Mouse (Mus musculus): Measurements from ENCODE around the gene Pik3r5.

DNA sequence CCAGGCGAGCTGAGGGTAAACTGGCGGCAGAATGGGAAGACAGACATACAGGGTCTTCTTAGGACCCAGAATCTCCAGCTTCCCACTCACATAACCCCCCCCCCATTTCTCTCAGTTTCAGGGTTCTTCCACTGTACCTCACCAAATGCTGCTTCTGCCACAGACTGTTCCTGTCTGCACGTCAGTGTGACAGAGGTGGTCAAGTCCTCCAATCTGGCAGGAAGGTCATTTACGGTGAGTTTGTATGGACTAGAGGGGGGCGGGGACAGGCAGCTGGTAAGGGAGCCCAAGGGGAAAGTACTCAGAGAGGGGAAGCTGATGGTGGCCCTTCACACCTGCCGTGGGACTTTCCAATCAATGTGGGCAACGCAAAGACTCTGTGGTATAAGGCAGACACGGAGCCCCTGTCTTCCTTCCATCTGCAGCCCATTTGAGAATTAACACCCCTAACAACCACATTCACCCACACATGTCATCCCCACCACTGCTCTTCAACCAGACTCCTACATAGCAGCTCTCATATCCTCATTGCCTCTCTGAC is 113.8 kb downstream of the Pik3r5 start:
- TF ChIP-seq CTCF (IDR thresholded peaks at IDR 0.05; ENCODE audit: low read depth, low read length) = no peak
- TF ChIP-seq GATA1 (IDR thresholded peaks at IDR 0.05; ENCODE audit: borderline replicate concordance, low read length) = no peak
- TF ChIP-seq POLR2AphosphoS5 (IDR thresholded peaks at IDR 0.05; ENCODE audit: insufficient replicate concordance, low read depth, low read length) = no peak
- TF ChIP-seq TAL1 (conservative IDR thresholded peaks at IDR 0.05; ENCODE audit: low read depth, low read length) = no peak

Data from G1E (cell line).